Mouse (Mus musculus) embryonic facial prominence, embryonic 12.5 days (tissue): Measurements from ENCODE around the gene Arhgap44. TPM values are rescaled to one million over a fixed set of nuclear protein-coding genes. Genes with fewer than 3 reads are reported as not detected.

ENCODE experiments used
- ATAC-seq: fragments of 200-750 bp; cut with Nextera tagmentation; 2 replicates; pipeline ENCODE4 v1.8.0; 2017; ENCODE audit not compliant: insufficient number of reproducible peaks, insufficient read depth, low FRiP score, low TSS enrichment
- H3K27ac ChIP-seq: fragments of 300-500 bp; sonication (generic); 2 replicates; pipeline ENCODE4 v1.5.1; 2016; ENCODE audit warnings: mild to moderate bottlenecking
- H3K27me3 ChIP-seq: fragments of 300-500 bp; sonication (generic); 2 replicates; pipeline ENCODE4 v1.6.1; 2016; ENCODE audit warnings: mild to moderate bottlenecking, moderate library complexity
- H3K36me3 ChIP-seq: fragments of 300-500 bp; sonication (generic); 2 replicates; pipeline ENCODE4 v1.6.1; 2016; ENCODE audit warnings: mild to moderate bottlenecking
- H3K4me1 ChIP-seq: fragments of 300-500 bp; sonication (generic); 2 replicates; pipeline ENCODE4 v1.6.1; 2016
- H3K4me2 ChIP-seq: fragments of 300-500 bp; sonication (generic); replicated peaks from 2 replicates; pipeline ENCODE4 v1.6.1; 2016; ENCODE audit warnings: mild to moderate bottlenecking, moderate library complexity
- H3K4me3 ChIP-seq: fragments of 300-500 bp; sonication (generic); 2 replicates; pipeline ENCODE4 v1.5.1; 2016; ENCODE audit warnings: mild to moderate bottlenecking
- H3K9ac ChIP-seq: fragments of 300-500 bp; sonication (generic); 2 replicates; pipeline ENCODE4 v1.6.1; 2016; ENCODE audit warnings: mild to moderate bottlenecking, moderate library complexity
- H3K9me3 ChIP-seq: fragments of 300-500 bp; sonication (generic); 2 replicates; pipeline ENCODE4 v1.6.1; 2016; ENCODE audit warnings: mild to moderate bottlenecking, moderate library complexity
- WGBS: fragments of 180-500 bp; shearing (Covaris S2); methylation state at CpG from one replicate; pipeline ENCODE4 v1.1.7; 2016; 5-methylcytosine and 5-hydroxymethylcytosine counted together
- polyA plus RNA-seq: library from polyadenylated mRNA; unstranded; fragments of >200 nt; fragmentation: Nextera tagmentation; extraction: Ambion mirVana; gene quantifications from 2 replicates; pipeline ENCODE4 v1.2.1, GENCODE M21; 2016

The Arhgap44 gene
- polyA plus RNA-seq, 1 experiment from 2014 or later: 5.6 TPM

GRCm38 (mm10) chr11:65038996-65039395 lies 123.8 kb downstream of the Arhgap44 start:
- H3K27ac ChIP-seq: no peak overlapping the region; the same call in 1 of the 2 replicates
- H3K9ac ChIP-seq: no peak overlapping the region
- H3K4me1 ChIP-seq: no peaks in the 10 kb centered on the region
- no peak for ATAC-seq
- no peaks in the 10 kb centered on the region for H3K27me3 ChIP-seq
- H3K9me3 ChIP-seq: no peaks in the 10 kb centered on the region
- no peaks in the 10 kb centered on the region for H3K36me3 ChIP-seq
- no peak overlapping the region for H3K4me2 ChIP-seq
- 26% methylated on average over 2 of the region's 2 CpGs for WGBS
- no peak overlapping the region for H3K4me3 ChIP-seq

DNA sequence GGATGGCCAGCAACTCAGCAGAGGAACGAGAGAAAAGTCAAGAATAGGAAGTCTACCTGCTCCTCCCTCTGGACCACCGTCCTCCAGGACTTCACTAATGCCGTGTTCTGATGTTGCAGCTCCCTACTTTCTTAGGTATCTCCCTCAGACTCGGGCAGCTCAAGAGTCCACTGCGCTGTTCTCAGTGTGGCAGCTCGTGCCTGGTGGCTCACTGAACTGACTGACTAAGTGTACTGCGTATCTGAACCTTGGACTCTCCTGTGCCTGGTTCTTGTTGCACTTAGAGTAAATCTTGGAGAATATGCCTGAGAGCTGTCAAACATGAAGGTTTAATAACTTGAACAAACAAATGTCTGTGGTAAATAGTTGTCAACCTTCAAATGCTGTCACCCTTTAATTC lies 130.5 kb downstream of the Arhgap44 start:
- ATAC-seq: no peak
- Histone ChIP-seq H3K9ac (no peak overlapping the region), H3K4me2 (no peak overlapping the region), H3K36me3 (no peaks in the 10 kb centered on the region), H3K9me3 (no peaks in the 10 kb centered on the region), H3K4me1 (no peaks in the 10 kb centered on the region), H3K4me3 (no peak overlapping the region), H3K27me3 (no peaks in the 10 kb centered on the region), H3K27ac (no peak overlapping the region)
- 87% methylated on average over 7 of the region's 7 CpGs for WGBS

DNA sequence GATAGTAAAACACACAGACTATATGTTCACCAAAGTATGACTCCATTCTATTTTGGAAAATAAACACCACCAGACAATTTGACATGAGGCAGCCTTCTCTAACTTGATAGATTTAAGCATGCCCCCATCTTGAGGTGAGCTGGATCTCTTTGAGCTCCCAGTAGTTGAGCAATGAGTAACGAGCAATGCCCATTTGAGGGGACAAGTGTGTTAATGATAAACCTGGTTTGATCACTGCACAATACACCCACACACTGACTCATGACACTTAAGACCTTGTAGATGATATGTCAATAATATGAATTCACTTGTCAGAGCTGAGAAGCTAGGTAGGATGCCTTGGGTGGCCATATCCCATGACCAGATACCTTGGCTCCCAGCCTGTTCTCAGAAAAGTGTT lies 132.6 kb downstream of the Arhgap44 start:
- Histone ChIP-seq H3K4me1 (no peaks in the 10 kb centered on the region), H3K27me3 (no peaks in the 10 kb centered on the region), H3K27ac (no peak overlapping the region), H3K4me2 (no peak overlapping the region), H3K9ac (no peak overlapping the region), H3K36me3 (no peaks in the 10 kb centered on the region; the same call in 1 of the 2 replicates), H3K9me3 (no peaks in the 10 kb centered on the region), H3K4me3 (no peak overlapping the region)
- ATAC-seq: no peak
- 73% methylated on average over 1 of the region's 1 CpGs for WGBS

- 68% methylated on average over 5 of the region's 5 CpGs for WGBS
- no peaks in the 10 kb centered on the region for H3K27me3 ChIP-seq
- no peaks in the 10 kb centered on the region for H3K4me1 ChIP-seq
- no peaks in the 10 kb centered on the region; the same call in 1 of the 2 replicates for H3K36me3 ChIP-seq
- no peak overlapping the region for H3K4me3 ChIP-seq
- H3K4me2 ChIP-seq: no peak overlapping the region
- no peaks in the 10 kb centered on the region for H3K9me3 ChIP-seq
- H3K9ac ChIP-seq: no peak overlapping the region
- no peak for ATAC-seq
- no peak overlapping the region for H3K27ac ChIP-seq
Measured at GRCm38 (mm10) chr11:65028049-65028448, 134.7 kb downstream of the Arhgap44 start.

DNA sequence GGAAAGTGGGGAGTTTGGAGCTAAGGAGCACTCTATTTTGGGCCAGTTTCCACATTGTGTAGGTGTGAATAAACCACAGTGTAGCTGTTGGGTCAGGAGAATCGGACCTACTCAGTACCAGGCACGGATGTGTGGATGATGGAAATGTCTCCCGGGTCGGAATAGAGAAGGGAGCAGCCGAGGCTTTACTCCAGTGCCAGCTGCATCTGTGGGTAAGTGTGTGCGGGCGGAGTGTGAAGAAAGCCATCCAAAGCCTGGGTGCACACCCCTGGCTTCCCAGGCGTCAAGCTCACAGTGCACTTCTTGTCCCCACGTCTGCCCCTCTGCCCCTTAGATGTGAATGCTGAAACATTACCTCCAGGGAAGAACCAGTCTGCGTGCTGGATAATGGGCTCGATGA lies 140.0 kb downstream of the Arhgap44 start:
- 91% methylated on average over 11 of the region's 11 CpGs for whole genome bisulfite sequencing
- Histone ChIP-seq H3K4me2 (no peak overlapping the region), H3K36me3 (no peaks in the 10 kb centered on the region; the same call in 1 of the 2 replicates), H3K4me1 (no peaks in the 10 kb centered on the region), H3K27me3 (no peaks in the 10 kb centered on the region), H3K9me3 (no peaks in the 10 kb centered on the region), H3K4me3 (no peak overlapping the region), H3K27ac (no peak overlapping the region), H3K9ac (no peak overlapping the region)
- ATAC-seq: no peak

DNA sequence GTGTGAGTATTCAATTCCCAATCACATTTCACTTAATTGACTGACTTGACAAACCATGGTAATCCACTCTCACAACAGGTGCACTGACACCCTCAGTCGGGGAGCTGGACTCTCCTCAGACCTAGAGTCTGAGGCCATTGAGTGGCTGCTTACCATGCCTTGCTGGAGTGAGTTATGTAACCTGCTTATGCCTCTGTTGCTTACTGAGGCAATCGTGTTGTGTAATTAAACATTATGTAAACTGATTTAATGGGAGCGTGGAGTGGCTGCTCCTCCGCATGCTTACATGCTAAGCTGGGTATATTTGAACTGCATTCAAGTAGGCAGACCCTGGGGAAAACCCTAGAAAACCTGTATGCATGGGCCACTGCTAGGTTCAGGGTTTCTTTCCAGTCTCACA lies 142.0 kb downstream of the Arhgap44 start:
- H3K9me3 ChIP-seq: no peaks in the 10 kb centered on the region
- no peak for ATAC-seq
- WGBS: 91% methylated on average over 4 of the region's 4 CpGs

DNA sequence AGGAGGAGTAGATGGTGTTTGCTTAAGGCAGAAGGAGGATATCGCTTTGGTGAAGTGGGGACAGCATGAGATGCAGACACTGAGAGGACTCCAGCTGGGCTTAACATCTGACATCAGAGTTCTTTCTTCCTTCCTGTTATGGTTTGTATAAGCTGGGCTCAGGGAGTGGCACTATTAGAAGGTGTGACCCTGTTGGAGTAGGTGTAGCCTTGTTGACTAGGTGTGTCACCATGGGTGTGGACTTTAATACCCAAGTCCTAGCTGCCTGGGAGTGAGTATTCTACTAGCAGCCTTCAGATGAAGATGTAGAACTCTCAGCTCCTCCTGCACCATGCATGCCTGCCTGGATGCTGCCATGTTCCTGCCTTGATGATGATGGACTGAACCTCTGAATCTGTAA lies 146.0 kb downstream of the Arhgap44 start:
- no peak overlapping the region for H3K4me2 ChIP-seq
- no peaks in the 10 kb centered on the region for H3K4me1 ChIP-seq
- H3K9ac ChIP-seq: no peak overlapping the region
- ATAC-seq: no peak
- no peaks in the 10 kb centered on the region for H3K9me3 ChIP-seq
- no peaks in the 10 kb centered on the region for H3K36me3 ChIP-seq
- no peak overlapping the region for H3K27ac ChIP-seq
- WGBS: 94% methylated on average over 1 of the region's 1 CpGs
- H3K4me3 ChIP-seq: no peak overlapping the region
- H3K27me3 ChIP-seq: no peaks in the 10 kb centered on the region

More for the DNA sequence above, 142.0 kb downstream of the Arhgap44 start:
- Histone ChIP-seq H3K4me1 (no peaks in the 10 kb centered on the region), H3K4me3 (no peak overlapping the region), H3K27me3 (no peaks in the 10 kb centered on the region), H3K27ac (no peak overlapping the region), H3K36me3 (no peaks in the 10 kb centered on the region), H3K9ac (no peak overlapping the region), H3K4me2 (no peak overlapping the region)

GRCm38 (mm10) chr11:65013906-65014305 lies 148.9 kb downstream of the Arhgap44 start:
- no peak for ATAC-seq
- H3K36me3 ChIP-seq: no peaks in the 10 kb centered on the region
- H3K4me1 ChIP-seq: no peaks in the 10 kb centered on the region
- H3K9me3 ChIP-seq: no peaks in the 10 kb centered on the region
- 67% methylated on average over 6 of the region's 6 CpGs for WGBS
- no peak overlapping the region for H3K4me2 ChIP-seq
- no peaks in the 10 kb centered on the region for H3K27me3 ChIP-seq
- no peak overlapping the region for H3K27ac ChIP-seq
- H3K4me3 ChIP-seq: no peak overlapping the region
- no peak overlapping the region for H3K9ac ChIP-seq

- Histone ChIP-seq H3K9me3 (no peaks in the 10 kb centered on the region), H3K27me3 (no peaks in the 10 kb centered on the region), H3K9ac (no peak overlapping the region), H3K4me1 (no peaks in the 10 kb centered on the region), H3K27ac (no peak overlapping the region), H3K4me3 (no peak overlapping the region), H3K36me3 (peaks cover 30% of the 10 kb centered on the region), H3K4me2 (no peak overlapping the region)
- 87% methylated on average over 4 of the region's 4 CpGs for WGBS
- no peak for ATAC-seq
Measured at GRCm38 (mm10) chr11:65006047-65006446, 156.7 kb downstream of the Arhgap44 start.

GRCm38 (mm10) chr11:65004836-65005235 lies 157.9 kb downstream of the Arhgap44 start:
- Histone ChIP-seq H3K36me3 (peaks cover 42% of the 10 kb centered on the region), H3K4me3 (no peak overlapping the region), H3K9ac (no peak overlapping the region), H3K9me3 (no peaks in the 10 kb centered on the region), H3K4me2 (no peak overlapping the region), H3K4me1 (no peaks in the 10 kb centered on the region), H3K27me3 (no peaks in the 10 kb centered on the region), H3K27ac (no peak overlapping the region)
- 85% methylated on average over 3 of the region's 3 CpGs for WGBS
- no peak for ATAC-seq

DNA sequence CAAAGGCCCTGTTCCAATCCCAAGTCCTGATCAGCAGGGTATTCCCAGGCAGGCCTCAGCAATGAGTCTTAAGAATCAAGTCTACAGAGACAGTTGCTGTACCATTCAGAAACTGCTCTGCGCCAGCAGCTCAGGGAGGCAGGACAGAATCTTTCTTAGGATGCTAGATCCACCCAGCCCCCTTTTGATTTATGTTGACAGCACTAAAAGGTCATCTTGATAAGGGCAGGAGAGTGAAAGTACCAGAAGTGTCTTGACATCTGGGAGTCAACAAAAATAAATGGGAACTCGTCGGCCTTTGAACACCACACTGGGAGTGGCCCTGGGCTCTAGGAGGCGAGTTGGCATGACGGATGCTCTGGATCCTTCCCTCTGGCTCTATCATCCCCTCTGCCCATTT lies 159.2 kb downstream of the Arhgap44 start:
- peaks cover 53% of the 10 kb centered on the region for H3K36me3 ChIP-seq
- H3K4me3 ChIP-seq: no peak overlapping the region
- no peaks in the 10 kb centered on the region for H3K9me3 ChIP-seq
- H3K27ac ChIP-seq: no peak overlapping the region
- no peaks in the 10 kb centered on the region for H3K27me3 ChIP-seq
- H3K4me1 ChIP-seq: no peaks in the 10 kb centered on the region
- ATAC-seq: no peak
- 83% methylated on average over 5 of the region's 5 CpGs for WGBS
- H3K9ac ChIP-seq: no peak overlapping the region
- H3K4me2 ChIP-seq: no peak overlapping the region

DNA sequence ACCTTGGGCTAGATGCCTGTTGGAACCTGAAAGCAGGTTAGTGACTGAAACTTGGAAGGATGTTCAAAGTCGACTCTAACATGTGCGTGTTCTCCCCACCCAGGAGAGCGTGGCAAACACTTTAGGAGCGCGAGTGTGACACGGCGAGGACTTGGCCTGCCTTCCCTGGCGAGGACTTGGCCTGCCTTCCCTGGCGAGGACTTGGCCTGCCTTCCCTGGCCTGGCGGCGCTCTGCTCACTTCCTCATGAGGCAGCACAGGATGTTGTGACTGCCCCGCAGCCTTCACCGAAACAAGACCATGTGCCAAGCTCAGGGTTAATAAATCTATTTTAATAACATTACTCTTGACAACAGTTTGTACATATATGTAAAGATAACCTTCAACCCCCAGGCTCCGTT lies 161.0 kb downstream of the Arhgap44 start:
- Histone ChIP-seq H3K9me3 (no peaks in the 10 kb centered on the region), H3K9ac (no peak overlapping the region)
- 91% methylated on average over 14 of the region's 14 CpGs for WGBS

GRCm38 (mm10) chr11:64999685-65000084 lies 163.1 kb downstream of the Arhgap44 start:
- Histone ChIP-seq H3K36me3 (peaks cover 84% of the 10 kb centered on the region), H3K9ac (no peak overlapping the region), H3K27ac (no peak overlapping the region), H3K4me2 (no peak overlapping the region), H3K4me3 (no peak overlapping the region), H3K9me3 (no peaks in the 10 kb centered on the region), H3K27me3 (no peaks in the 10 kb centered on the region), H3K4me1 (no peaks in the 10 kb centered on the region)
- 82% methylated on average over 5 of the region's 5 CpGs for WGBS
- no peak for ATAC-seq

More for the DNA sequence above, 161.0 kb downstream of the Arhgap44 start:
- Histone ChIP-seq H3K36me3 (peaks cover 72% of the 10 kb centered on the region), H3K27me3 (no peaks in the 10 kb centered on the region), H3K4me3 (no peak overlapping the region), H3K4me2 (no peak overlapping the region), H3K4me1 (no peaks in the 10 kb centered on the region), H3K27ac (no peak overlapping the region)
- no peak for ATAC-seq
